Mouse (Mus musculus): ENCODE results near the gene Rnf19b.

- no peak for TF ChIP-seq TAL1 (IDR thresholded peaks at IDR 0.05; ENCODE audit: low read length)
- no peak for TF ChIP-seq GATA1 (IDR thresholded peaks at IDR 0.05; ENCODE audit: low read length)
These were observed 53.3 kb downstream of the Rnf19b start for GRCm38 (mm10) chr4:129111350-129111749.

Data from erythroblast, embryonic 14.5 days (primary cell).